Mouse (Mus musculus): ENCODE measurements at regions not wholly inside any gene's neighbourhood (a gene's known extent, or its start where the extent isn't known, plus 50 kb on each side); places are given as distances from the start of the nearest gene placed in this dataset.

DNA sequence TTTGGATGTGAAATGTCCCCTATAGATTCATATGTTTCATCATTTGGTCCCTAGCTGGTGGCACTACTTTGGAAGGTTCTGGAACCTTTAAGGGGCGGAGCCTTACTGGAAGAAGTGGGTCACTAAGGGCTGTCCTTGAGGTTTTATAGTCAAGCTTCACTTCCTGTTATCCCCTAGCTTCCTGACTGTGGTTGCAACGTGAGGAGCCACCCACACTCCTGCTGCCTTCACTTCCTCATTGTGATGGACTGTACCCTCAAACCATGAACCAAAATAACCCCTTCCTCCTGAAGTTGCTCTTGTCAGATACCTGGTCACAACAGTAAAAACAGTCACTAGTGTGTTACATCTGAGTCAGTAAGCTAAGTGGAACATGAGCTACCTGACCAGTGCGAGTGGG, 133.5 kb upstream of the Tmtc1 start:
- Histone ChIP-seq H3K9ac (ENCODE audit: insufficient read depth, low read depth, low read length, poor library complexity, severe bottlenecking) (no peak overlapping the region), H3K4me1 (ENCODE audit: control insufficient read depth in 2 of 2, insufficient read depth in 2 of 2, low read length in 2 of 2, poor library complexity in 1 of 2) (no peaks in the 10 kb centered on the region), H3K36me3 (ENCODE audit: control insufficient read depth, insufficient read depth, low read length, poor library complexity, severe bottlenecking) (no peaks in the 10 kb centered on the region), H3K4me3 (ENCODE audit: insufficient read depth in 1 of 2, low read depth in 1 of 2, low read length in 2 of 2, poor library complexity in 1 of 2, severe bottlenecking in 1 of 2) (no peak overlapping the region), H3K27ac (ENCODE audit: insufficient read depth, low read depth, low read length, poor library complexity, severe bottlenecking) (no peak overlapping the region), H3K9me3 (ENCODE audit: control insufficient read depth, insufficient read depth, low read depth, low read length) (no peaks in the 10 kb centered on the region)
- DNase-seq (ENCODE audit: low read depth, low spot score): no peak
- TF ChIP-seq ZNF384 (IDR thresholded peaks at IDR 0.05; ENCODE audit: low read depth, low read length): no peak
- no peak for TF ChIP-seq CHD2 (IDR thresholded peaks at IDR 0.05; ENCODE audit: low read depth, low read length)
- TF ChIP-seq MAFK (IDR thresholded peaks at IDR 0.05; ENCODE audit: insufficient read depth, low read depth, low read length): no peak
- TF ChIP-seq ZC3H11A (IDR thresholded peaks at IDR 0.05; ENCODE audit: borderline replicate concordance, low read depth, low read length): no peak
- no peak for TF ChIP-seq HCFC1 (IDR thresholded peaks at IDR 0.05; ENCODE audit: borderline replicate concordance, insufficient read depth, low read length)
- in situ Hi-C loops (cut with MboI; ENCODE audit: low sequenced_read_pairs in 2 of 2, unreplicated experiment in 2 of 2): no loop called here

DNA sequence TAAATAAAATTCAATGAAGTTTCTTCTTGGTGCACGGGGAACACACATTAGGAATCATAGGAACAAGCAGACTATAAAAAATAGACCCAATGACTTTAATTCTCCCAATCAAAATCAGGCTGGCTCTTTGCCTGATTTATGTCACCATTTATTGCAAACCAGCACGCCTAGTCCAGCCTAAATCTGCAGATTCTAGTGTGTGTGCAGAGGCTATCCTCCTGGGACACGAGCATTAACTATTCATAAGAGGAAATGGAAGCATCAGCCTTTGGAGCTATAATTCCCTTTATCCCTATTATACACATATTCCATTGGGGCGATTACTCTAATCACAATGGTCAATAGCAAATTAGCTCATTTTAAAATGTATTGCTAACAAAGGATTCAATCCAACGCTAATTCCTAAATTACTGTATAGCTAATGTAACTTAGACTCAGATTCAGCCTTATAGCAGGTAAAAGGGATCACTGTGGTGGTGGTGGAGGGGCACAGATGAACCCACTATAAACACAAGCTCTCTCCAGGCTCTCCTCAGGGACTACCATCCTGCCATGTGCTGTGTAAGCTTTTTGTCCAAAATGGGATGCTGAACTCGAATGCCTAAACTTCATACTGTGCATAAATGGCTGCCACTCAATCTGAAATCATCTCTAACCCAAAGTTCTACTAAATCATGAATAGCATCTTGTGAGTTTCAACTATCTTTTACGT, 130.7 kb upstream of the Tmtc1 start:
- no peaks in the 10 kb centered on the region for H3K36me3 ChIP-seq (ENCODE audit: control insufficient read depth, insufficient read depth, low read length, poor library complexity, severe bottlenecking)
- H3K4me3 ChIP-seq (ENCODE audit: insufficient read depth in 1 of 2, low read depth in 1 of 2, low read length in 2 of 2, poor library complexity in 1 of 2, severe bottlenecking in 1 of 2): no peak overlapping the region
- in situ Hi-C loops (cut with MboI; ENCODE audit: low sequenced_read_pairs in 2 of 2, unreplicated experiment in 2 of 2): no loop called here
- TF ChIP-seq ZC3H11A (IDR thresholded peaks at IDR 0.05; ENCODE audit: borderline replicate concordance, low read depth, low read length): no peak
- no peak for TF ChIP-seq MAFK (IDR thresholded peaks at IDR 0.05; ENCODE audit: insufficient read depth, low read depth, low read length)
- TF ChIP-seq CHD2 (IDR thresholded peaks at IDR 0.05; ENCODE audit: low read depth, low read length): no peak
- no peak for TF ChIP-seq HCFC1 (IDR thresholded peaks at IDR 0.05; ENCODE audit: borderline replicate concordance, insufficient read depth, low read length)
- no peak for TF ChIP-seq ZNF384 (IDR thresholded peaks at IDR 0.05; ENCODE audit: low read depth, low read length)
- H3K9ac ChIP-seq (ENCODE audit: insufficient read depth, low read depth, low read length, poor library complexity, severe bottlenecking): no peak overlapping the region
- no peak for DNase-seq (ENCODE audit: low read depth, low spot score)
- no peaks in the 10 kb centered on the region for H3K9me3 ChIP-seq (ENCODE audit: control insufficient read depth, insufficient read depth, low read depth, low read length)
- H3K4me1 ChIP-seq (ENCODE audit: control insufficient read depth in 2 of 2, insufficient read depth in 2 of 2, low read length in 2 of 2, poor library complexity in 1 of 2): no peaks in the 10 kb centered on the region
- no peak overlapping the region for H3K27ac ChIP-seq (ENCODE audit: insufficient read depth, low read depth, low read length, poor library complexity, severe bottlenecking)

DNA sequence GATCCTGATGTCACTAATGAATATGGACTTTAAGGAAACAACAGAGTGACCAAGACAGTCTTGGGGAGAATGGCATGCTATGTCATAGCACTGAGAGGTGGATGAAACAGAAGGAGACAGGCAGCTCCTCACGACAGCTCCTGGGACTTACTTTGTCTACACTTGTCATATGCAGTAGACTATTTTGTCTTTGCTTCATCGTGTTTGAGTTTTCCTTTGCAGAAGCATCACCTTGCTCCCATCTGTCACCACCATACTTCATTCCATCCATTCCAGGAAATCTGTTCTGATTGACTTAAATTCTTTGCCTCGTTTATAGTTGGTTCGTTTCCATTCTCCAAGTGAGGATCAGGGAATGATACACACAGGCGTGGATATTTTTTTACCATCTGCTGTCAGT, 128.0 kb upstream of the Tmtc1 start:
- Histone ChIP-seq H3K27ac (ENCODE audit: insufficient read depth, low read depth, low read length, poor library complexity, severe bottlenecking) (no peak overlapping the region), H3K9me3 (ENCODE audit: control insufficient read depth, insufficient read depth, low read depth, low read length) (no peaks in the 10 kb centered on the region), H3K36me3 (ENCODE audit: control insufficient read depth, insufficient read depth, low read length, poor library complexity, severe bottlenecking) (no peaks in the 10 kb centered on the region), H3K4me1 (ENCODE audit: control insufficient read depth in 2 of 2, insufficient read depth in 2 of 2, low read length in 2 of 2, poor library complexity in 1 of 2) (no peaks in the 10 kb centered on the region), H3K4me3 (ENCODE audit: insufficient read depth in 1 of 2, low read depth in 1 of 2, low read length in 2 of 2, poor library complexity in 1 of 2, severe bottlenecking in 1 of 2) (no peak overlapping the region), H3K9ac (ENCODE audit: insufficient read depth, low read depth, low read length, poor library complexity, severe bottlenecking) (no peak overlapping the region)
- TF ChIP-seq CHD2 (IDR thresholded peaks at IDR 0.05; ENCODE audit: low read depth, low read length) (no peak), ZNF384 (IDR thresholded peaks at IDR 0.05; ENCODE audit: low read depth, low read length) (no peak), ZC3H11A (IDR thresholded peaks at IDR 0.05; ENCODE audit: borderline replicate concordance, low read depth, low read length) (no peak), MAFK (IDR thresholded peaks at IDR 0.05; ENCODE audit: insufficient read depth, low read depth, low read length) (no peak), HCFC1 (IDR thresholded peaks at IDR 0.05; ENCODE audit: borderline replicate concordance, insufficient read depth, low read length) (no peak)
- in situ Hi-C loops (cut with MboI; ENCODE audit: low sequenced_read_pairs in 2 of 2, unreplicated experiment in 2 of 2): no loop called here
- no peak for DNase-seq (ENCODE audit: low read depth, low spot score)

DNA sequence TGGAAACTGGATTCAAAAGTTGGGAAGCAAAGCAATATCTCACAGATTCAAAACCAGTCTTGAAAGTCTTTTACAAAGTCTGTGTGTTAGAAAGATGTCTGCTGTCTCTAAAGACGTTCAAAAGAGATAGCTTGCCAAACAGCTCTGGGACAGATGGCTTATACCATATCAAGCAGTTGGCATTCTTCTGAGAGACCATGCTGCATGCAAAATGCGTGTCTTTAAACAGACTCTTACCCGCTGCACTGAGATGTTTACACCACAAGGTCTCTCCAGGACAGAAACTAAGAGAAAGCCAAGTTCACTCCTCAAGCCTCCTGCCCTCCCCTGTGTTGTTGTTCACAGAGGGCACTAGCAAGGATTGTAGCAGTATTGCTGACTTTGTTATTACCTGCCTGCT, 127.5 kb upstream of the Tmtc1 start:
- Histone ChIP-seq H3K27ac (ENCODE audit: insufficient read depth, low read depth, low read length, poor library complexity, severe bottlenecking) (no peak overlapping the region), H3K4me3 (ENCODE audit: insufficient read depth in 1 of 2, low read depth in 1 of 2, low read length in 2 of 2, poor library complexity in 1 of 2, severe bottlenecking in 1 of 2) (no peak overlapping the region), H3K9me3 (ENCODE audit: control insufficient read depth, insufficient read depth, low read depth, low read length) (no peaks in the 10 kb centered on the region), H3K36me3 (ENCODE audit: control insufficient read depth, insufficient read depth, low read length, poor library complexity, severe bottlenecking) (no peaks in the 10 kb centered on the region), H3K9ac (ENCODE audit: insufficient read depth, low read depth, low read length, poor library complexity, severe bottlenecking) (no peak overlapping the region), H3K4me1 (ENCODE audit: control insufficient read depth in 2 of 2, insufficient read depth in 2 of 2, low read length in 2 of 2, poor library complexity in 1 of 2) (no peaks in the 10 kb centered on the region)
- in situ Hi-C loops (cut with MboI; ENCODE audit: low sequenced_read_pairs in 2 of 2, unreplicated experiment in 2 of 2): no loop called here
- TF ChIP-seq MAFK (IDR thresholded peaks at IDR 0.05; ENCODE audit: insufficient read depth, low read depth, low read length) (no peak), CHD2 (IDR thresholded peaks at IDR 0.05; ENCODE audit: low read depth, low read length) (no peak), ZNF384 (IDR thresholded peaks at IDR 0.05; ENCODE audit: low read depth, low read length) (no peak)
- no peak for DNase-seq (ENCODE audit: low read depth, low spot score)

DNA sequence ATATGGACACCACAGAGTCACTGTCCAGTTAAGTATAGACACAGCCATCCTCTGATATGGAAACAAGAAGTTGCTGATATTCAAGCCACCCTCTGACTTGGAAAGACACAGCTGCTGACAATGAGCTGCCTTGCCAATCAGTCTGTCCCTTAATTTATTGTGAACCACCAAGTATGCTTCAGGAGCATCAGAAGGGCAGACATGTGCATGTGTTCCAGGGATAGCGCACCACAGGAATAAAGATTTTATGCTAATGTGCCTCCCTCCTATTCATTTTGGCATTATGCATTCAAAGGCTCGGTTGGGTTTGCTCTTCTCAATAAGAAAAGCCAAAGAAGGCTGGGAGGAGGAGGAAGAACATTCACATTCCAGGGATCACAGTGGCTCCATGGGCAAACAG, 120.0 kb upstream of the Tmtc1 start:
- in situ Hi-C loops (cut with MboI; ENCODE audit: low sequenced_read_pairs in 2 of 2, unreplicated experiment in 2 of 2): no loop called here
- H3K36me3 ChIP-seq (ENCODE audit: control insufficient read depth, insufficient read depth, low read length, poor library complexity, severe bottlenecking): no peaks in the 10 kb centered on the region
- DNase-seq (ENCODE audit: low read depth, low spot score): no peak
- H3K9me3 ChIP-seq (ENCODE audit: control insufficient read depth, insufficient read depth, low read depth, low read length): no peaks in the 10 kb centered on the region
- H3K4me1 ChIP-seq (ENCODE audit: control insufficient read depth in 2 of 2, insufficient read depth in 2 of 2, low read length in 2 of 2, poor library complexity in 1 of 2): no peaks in the 10 kb centered on the region
- no peak overlapping the region for H3K4me3 ChIP-seq (ENCODE audit: insufficient read depth in 1 of 2, low read depth in 1 of 2, low read length in 2 of 2, poor library complexity in 1 of 2, severe bottlenecking in 1 of 2)
- no peak for TF ChIP-seq ZC3H11A (IDR thresholded peaks at IDR 0.05; ENCODE audit: borderline replicate concordance, low read depth, low read length)
- TF ChIP-seq CHD2 (IDR thresholded peaks at IDR 0.05; ENCODE audit: low read depth, low read length): no peak
- no peak for TF ChIP-seq HCFC1 (IDR thresholded peaks at IDR 0.05; ENCODE audit: borderline replicate concordance, insufficient read depth, low read length)
- TF ChIP-seq ZNF384 (IDR thresholded peaks at IDR 0.05; ENCODE audit: low read depth, low read length): no peak
- H3K27ac ChIP-seq (ENCODE audit: insufficient read depth, low read depth, low read length, poor library complexity, severe bottlenecking): no peak overlapping the region
- no peak overlapping the region for H3K9ac ChIP-seq (ENCODE audit: insufficient read depth, low read depth, low read length, poor library complexity, severe bottlenecking)

Measured in ES-E14 (cell line).